Mouse (Mus musculus) midbrain, embryonic 13.5 days (tissue): Measurements from ENCODE around the gene Slc9a8. TPM values are rescaled to one million over a fixed set of nuclear protein-coding genes. Genes with fewer than 3 reads are reported as not detected.
"Not testable (repeated sequence)": the region's sequence is repeated elsewhere in the genome, so short reads cannot be mapped to it uniquely, and the experiment has no call there.

Experiments used
- ATAC-seq: fragments of 200-750 bp; cut with Nextera tagmentation; 2 replicates; pipeline ENCODE4 v1.8.0; 2017; ENCODE audit warnings: mild to moderate bottlenecking, moderate TSS enrichment, moderate library complexity
- H3K27ac ChIP-seq: fragments of 300-500 bp; sonication (generic); 2 replicates; pipeline ENCODE4 v1.5.1; 2015; ENCODE audit warnings: inconsistent platforms, mild to moderate bottlenecking, moderate library complexity
- H3K27me3 ChIP-seq: fragments of 300-500 bp; sonication (generic); 2 replicates; pipeline ENCODE4 v1.6.1; 2015; ENCODE audit warnings: mild to moderate bottlenecking, inconsistent platforms
- H3K36me3 ChIP-seq: fragments of 300-500 bp; sonication (generic); 2 replicates; pipeline ENCODE4 v1.6.1; 2015; ENCODE audit warnings: mild to moderate bottlenecking, inconsistent platforms
- H3K4me1 ChIP-seq: fragments of 300-500 bp; sonication (generic); replicated peaks from 2 replicates; pipeline ENCODE4 v1.6.1; 2015; ENCODE audit warnings: inconsistent platforms
- H3K4me2 ChIP-seq: fragments of 300-500 bp; sonication (generic); replicated peaks from 2 replicates; pipeline ENCODE4 v1.6.1; 2015; ENCODE audit warnings: moderate library complexity, mild to moderate bottlenecking, inconsistent platforms
- H3K4me3 ChIP-seq: fragments of 300-500 bp; sonication (generic); replicated peaks from 2 replicates; pipeline ENCODE4 v1.5.1; 2015; ENCODE audit warnings: mild to moderate bottlenecking, inconsistent platforms
- H3K9ac ChIP-seq: fragments of 300-500 bp; sonication (generic); replicated peaks from 2 replicates; pipeline ENCODE4 v1.6.1; 2015; ENCODE audit warnings: mild to moderate bottlenecking, inconsistent platforms
- H3K9me3 ChIP-seq: fragments of 300-500 bp; sonication (generic); 2 replicates; pipeline ENCODE4 v1.6.1; 2016; ENCODE audit warnings: mild to moderate bottlenecking, inconsistent platforms
- WGBS: fragments of 180-500 bp; shearing (Covaris S2); methylation state at CpG from one replicate; pipeline ENCODE4 v1.1.7; 2015; 5-methylcytosine and 5-hydroxymethylcytosine counted together
- polyA plus RNA-seq: library from polyadenylated mRNA; unstranded; fragments of >200 nt; fragmentation: Nextera tagmentation; extraction: Ambion mirVana; gene quantifications from 2 replicates; pipeline ENCODE4 v1.2.1, GENCODE M21; 2015

Gene Slc9a8
- polyA plus RNA-seq, 1 experiment from 2014 or later, result 23.0 TPM

DNA sequence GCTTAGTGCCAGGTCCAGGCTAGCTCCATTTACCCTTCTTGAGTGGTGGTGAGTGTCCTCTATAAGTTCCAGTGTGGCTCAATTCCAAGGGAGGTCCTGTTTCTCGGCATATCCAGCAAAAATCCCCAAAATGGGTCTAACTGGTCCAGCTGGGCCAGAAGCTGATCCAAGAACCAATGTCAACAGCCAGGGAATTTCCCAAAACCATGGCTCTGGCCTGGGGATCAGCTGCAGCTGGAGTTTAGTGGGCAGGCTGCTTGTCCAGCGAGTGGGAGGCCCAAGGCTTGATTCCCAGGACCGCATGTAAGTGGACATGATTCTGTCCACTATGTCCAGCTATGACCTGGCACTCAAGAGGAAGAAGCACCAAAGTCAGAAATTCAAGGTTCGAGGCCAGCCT, 35.1 kb upstream of the Slc9a8 start:
- Histone ChIP-seq H3K27ac (no peak overlapping the region), H3K9ac (no peak overlapping the region), H3K27me3 (no peaks in the 10 kb centered on the region), H3K36me3 (no peaks in the 10 kb centered on the region), H3K9me3 (no peaks in the 10 kb centered on the region), H3K4me1 (no peaks in the 10 kb centered on the region), H3K4me3 (no peak overlapping the region), H3K4me2 (no peak overlapping the region)
- no peak for ATAC-seq
- WGBS, result 82% methylated on average over 4 of the region's 4 CpGs

DNA sequence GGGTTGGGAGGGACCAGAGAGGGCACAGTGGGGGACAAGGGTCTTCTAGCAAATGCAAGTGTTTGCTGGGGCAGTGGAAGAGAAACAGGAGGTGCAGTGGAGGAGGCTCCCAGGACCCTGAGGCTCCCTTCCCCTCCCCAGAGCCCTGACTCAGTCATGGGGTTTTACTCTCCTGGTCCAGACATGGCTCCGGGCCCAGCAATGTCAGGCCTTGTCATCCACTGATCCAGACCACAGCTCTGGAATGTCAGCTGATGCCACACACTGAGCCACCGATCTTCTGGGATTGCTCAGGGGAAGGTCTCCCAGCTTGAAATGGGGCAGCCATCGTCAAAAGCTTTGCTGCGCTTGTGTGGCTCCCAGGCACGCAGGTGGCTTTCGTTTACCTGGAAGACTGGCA, 34.5 kb upstream of the Slc9a8 start:
- Histone ChIP-seq H3K27me3 (no peaks in the 10 kb centered on the region), H3K4me2 (no peak overlapping the region), H3K36me3 (no peaks in the 10 kb centered on the region), H3K9ac (no peak overlapping the region), H3K4me1 (no peaks in the 10 kb centered on the region), H3K4me3 (no peak overlapping the region), H3K27ac (no peak overlapping the region), H3K9me3 (no peaks in the 10 kb centered on the region)
- WGBS, result 84% methylated on average over 6 of the region's 6 CpGs
- no peak for ATAC-seq

DNA sequence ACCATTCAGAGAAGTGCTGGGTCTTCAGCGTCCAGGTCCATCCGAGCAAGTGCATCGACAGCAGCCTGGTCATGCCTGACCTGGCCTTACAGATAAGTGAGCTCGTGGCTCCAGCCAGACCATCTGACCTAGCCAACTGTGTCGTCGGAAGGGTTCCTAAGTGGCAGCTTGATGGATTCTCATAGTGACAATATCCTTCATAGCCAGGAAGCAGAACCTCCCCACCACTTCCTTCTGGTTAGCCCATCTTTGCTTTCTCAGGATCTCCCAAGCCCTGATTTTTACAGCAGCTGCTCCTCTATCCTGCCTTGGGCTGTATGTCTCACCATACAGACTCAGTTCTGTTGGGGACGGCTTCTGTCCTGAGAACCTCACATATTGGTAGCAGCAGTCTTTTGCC, 27.1 kb upstream of the Slc9a8 start:
- Histone ChIP-seq H3K4me2 (no peak overlapping the region), H3K36me3 (no peaks in the 10 kb centered on the region), H3K27me3 (no peaks in the 10 kb centered on the region), H3K4me1 (no peaks in the 10 kb centered on the region), H3K9me3 (no peaks in the 10 kb centered on the region), H3K27ac (no peak overlapping the region), H3K9ac (no peak overlapping the region), H3K4me3 (no peak overlapping the region)
- no peak for ATAC-seq
- WGBS, result 94% methylated on average over 7 of the region's 7 CpGs

DNA sequence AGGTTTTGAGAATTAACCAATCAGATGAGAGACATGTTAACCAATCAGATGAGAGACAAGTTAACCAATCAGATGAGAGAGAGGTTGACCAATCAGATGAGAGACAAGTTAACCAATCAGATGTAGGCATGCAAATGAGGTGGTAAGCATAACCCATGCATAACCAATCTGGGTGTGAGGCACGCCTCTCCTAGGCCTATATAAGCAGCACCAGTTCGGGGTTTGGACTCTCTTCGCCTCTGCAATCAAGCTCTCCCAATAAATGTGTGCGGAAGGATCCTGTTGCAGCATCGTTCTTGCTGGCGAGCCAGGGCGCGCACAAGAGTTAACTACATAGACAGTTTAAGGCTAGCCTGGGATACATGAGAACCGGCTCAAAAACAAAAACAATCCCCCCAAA, 25.1 kb upstream of the Slc9a8 start:
- not testable (repeated sequence) for H3K27ac ChIP-seq, H3K4me1 ChIP-seq, H3K27me3 ChIP-seq, H3K36me3 ChIP-seq, H3K9me3 ChIP-seq, H3K4me3 ChIP-seq, H3K4me2 ChIP-seq, ATAC-seq, H3K9ac ChIP-seq
- 96% methylated on average over 9 of the region's 9 CpGs for WGBS

DNA sequence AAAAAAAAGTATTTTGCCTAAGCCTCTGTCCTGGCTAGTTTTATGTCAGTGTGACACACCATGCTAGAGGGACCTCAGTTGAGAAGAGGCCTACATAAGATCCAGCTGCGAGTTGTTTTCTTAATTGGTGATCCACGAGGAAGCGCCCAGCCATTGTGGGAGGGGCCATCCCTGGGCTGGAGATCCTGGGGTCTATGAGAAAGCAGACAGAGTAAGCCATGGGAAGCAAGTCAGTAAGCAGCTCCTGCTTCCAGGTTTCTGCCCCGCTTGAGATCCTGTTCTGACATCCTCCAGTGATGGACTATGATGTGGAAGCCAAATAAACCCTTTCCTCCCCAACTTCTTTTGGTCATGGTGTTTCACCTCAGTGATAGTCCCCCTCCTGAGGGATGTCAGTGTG, 22.5 kb upstream of the Slc9a8 start:
- no peaks in the 10 kb centered on the region for H3K36me3 ChIP-seq
- no peak overlapping the region for H3K9ac ChIP-seq
- H3K4me1 ChIP-seq, result no peaks in the 10 kb centered on the region
- no peak for ATAC-seq
- WGBS, result 54% methylated on average over 4 of the region's 4 CpGs
- no peak overlapping the region for H3K4me2 ChIP-seq
- no peaks in the 10 kb centered on the region for H3K9me3 ChIP-seq
- no peak overlapping the region for H3K27ac ChIP-seq
- H3K27me3 ChIP-seq, result no peaks in the 10 kb centered on the region
- H3K4me3 ChIP-seq, result no peak overlapping the region

DNA sequence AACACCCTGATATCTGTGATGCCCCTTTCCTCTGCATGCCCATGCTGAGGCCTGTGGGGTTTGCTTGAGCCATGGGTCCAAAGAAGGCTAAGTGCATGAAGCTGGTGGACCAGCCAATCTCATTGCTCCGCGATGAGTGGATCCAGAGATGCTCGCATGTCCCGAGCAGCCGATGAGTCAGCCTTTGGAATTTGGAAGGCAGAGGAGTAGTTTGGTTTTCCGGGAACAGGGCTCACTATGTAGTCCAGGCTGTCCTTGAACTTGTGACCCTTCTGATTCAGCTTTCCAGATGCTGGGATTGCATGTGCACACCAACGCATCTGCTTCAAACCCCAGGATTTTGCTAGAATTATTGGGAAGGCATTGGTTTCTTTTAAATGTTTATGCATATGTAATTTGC, 21.9 kb upstream of the Slc9a8 start:
- Histone ChIP-seq H3K27me3 (no peaks in the 10 kb centered on the region), H3K4me2 (no peak overlapping the region), H3K9me3 (no peaks in the 10 kb centered on the region), H3K9ac (no peak overlapping the region), H3K4me1 (no peaks in the 10 kb centered on the region), H3K4me3 (no peak overlapping the region), H3K36me3 (no peaks in the 10 kb centered on the region), H3K27ac (no peak overlapping the region)
- 87% methylated on average over 7 of the region's 7 CpGs for WGBS
- ATAC-seq, result no peak

DNA sequence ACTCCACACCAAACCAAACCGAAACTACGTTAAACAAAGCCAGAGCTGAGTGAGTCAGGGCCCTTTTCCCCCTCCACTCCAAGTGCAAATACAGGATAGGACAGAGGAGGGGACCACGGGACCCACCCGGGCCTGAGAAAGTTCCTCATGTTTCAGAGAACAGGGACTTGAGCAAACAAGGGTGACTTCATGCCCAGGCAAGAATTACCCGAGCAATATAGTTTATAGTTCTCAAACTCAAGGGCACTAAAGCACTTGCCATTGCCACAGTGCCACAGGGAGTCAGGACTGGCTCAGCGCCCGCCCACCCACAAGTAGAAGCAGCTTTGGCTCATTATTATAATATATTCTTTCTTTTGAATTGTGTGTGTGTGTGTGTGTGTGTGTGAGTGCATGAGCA, 18.4 kb upstream of the Slc9a8 start:
- Histone ChIP-seq H3K4me3 (no peak overlapping the region), H3K4me1 (no peaks in the 10 kb centered on the region), H3K36me3 (no peaks in the 10 kb centered on the region), H3K27ac (no peak overlapping the region), H3K9ac (no peak overlapping the region), H3K9me3 (no peaks in the 10 kb centered on the region), H3K4me2 (no peak overlapping the region), H3K27me3 (no peaks in the 10 kb centered on the region)
- ATAC-seq, result no peak
- WGBS, result 79% methylated on average over 7 of the region's 7 CpGs

DNA sequence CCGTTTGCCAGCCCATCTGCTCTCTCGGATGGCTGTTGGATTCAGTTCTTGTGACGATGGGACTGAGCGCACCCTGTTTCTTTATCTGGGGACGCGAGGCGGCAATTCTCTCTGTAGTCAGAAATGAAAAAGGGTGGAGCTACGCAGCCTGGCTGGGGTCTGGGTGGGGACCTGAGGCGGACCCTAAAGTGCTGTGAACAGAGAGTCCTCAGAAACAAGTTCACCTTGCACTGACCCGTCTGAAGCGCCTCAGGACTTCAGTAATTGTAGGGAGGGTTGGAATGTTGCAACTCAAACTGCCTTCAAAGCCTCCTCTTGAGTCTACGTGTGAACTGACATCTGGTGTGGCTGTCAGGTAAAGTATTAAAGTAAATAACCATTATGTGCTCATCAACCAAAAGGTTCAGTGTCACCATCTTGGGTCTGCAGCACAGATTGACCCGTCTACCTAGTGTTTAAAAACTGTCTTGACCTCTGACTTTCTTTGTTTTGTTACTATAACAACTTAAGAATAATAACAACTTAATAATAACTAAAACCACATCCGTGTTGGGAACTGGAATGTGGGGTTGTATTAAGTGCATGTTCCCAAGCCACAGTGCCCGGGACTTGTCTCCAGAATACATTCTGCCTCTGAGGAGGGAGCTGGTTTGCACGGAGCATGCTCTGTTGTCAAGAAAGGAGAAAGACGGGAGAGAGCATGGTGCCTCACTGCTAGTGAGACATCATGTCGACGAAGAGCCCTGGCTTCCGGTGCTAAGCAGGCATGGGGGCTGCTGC, 16.2 kb upstream of the Slc9a8 start:
- Histone ChIP-seq H3K4me3 (no peak overlapping the region), H3K9me3 (no peaks in the 10 kb centered on the region), H3K27me3 (no peaks in the 10 kb centered on the region), H3K4me1 (no peaks in the 10 kb centered on the region), H3K27ac (no peak overlapping the region), H3K4me2 (no peak overlapping the region), H3K9ac (no peak overlapping the region), H3K36me3 (no peaks in the 10 kb centered on the region)
- 84% methylated on average over 20 of the region's 20 CpGs for WGBS
- ATAC-seq, result no peak

DNA sequence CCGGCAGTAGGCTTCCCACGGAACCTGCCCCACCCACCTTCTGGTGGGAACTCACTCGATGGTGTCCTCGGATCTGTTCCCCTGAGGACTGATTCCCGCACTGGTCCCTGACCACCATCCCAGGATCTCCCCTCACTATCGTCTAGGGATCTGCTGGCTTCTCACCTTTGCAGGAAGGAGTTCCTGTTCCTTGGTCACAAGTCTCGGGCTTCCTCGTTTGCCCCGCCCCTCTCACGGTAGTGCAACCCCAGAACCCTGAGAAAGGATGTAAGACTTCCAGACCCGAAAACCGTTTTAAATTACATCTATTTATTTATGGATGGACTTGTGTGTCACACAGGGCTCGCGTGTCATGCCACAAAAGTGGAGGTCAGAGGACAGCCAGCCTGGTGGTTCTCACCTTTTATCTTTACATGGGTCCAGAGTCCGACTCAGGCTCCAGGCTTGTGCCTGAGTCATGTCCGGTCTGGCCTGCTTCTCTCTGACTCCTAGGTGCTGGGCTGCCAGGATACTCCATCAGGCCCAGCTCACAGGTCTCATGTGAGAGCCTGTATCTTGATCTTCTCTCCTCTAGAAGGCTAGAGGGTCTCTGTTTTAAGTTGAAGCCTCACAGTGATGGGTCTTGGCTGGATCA, 14.1 kb upstream of the Slc9a8 start:
- 96% methylated on average over 16 of the region's 16 CpGs for WGBS
- H3K4me3 ChIP-seq, result no peak overlapping the region
- no peaks in the 10 kb centered on the region for H3K36me3 ChIP-seq
- H3K4me1 ChIP-seq, result no peaks in the 10 kb centered on the region
- H3K9me3 ChIP-seq, result no peaks in the 10 kb centered on the region
- H3K27ac ChIP-seq, result no peak overlapping the region
- no peaks in the 10 kb centered on the region for H3K27me3 ChIP-seq
- H3K9ac ChIP-seq, result no peak overlapping the region
- ATAC-seq, result no peak
- H3K4me2 ChIP-seq, result no peak overlapping the region

DNA sequence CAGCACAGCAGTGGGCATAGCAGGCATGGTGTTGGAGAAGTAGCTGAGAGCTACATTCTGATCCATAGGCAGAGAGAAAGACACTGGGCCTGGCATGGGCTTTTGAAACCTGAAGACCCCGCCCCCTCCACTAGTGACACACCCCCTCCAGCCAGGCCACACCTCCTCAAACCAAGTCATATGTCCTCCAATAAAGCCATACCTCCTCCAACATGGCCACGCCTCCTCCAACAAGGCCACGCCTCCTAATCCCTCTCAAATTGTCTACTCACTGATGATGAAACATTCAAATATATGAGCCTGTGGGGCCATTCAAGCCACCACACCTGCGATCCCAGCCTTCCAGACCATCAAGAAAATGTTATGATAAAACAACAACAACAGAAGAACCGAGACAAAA, 7.1 kb upstream of the Slc9a8 start:
- no peak overlapping the region for H3K4me2 ChIP-seq
- 95% methylated on average over 5 of the region's 5 CpGs for WGBS

DNA sequence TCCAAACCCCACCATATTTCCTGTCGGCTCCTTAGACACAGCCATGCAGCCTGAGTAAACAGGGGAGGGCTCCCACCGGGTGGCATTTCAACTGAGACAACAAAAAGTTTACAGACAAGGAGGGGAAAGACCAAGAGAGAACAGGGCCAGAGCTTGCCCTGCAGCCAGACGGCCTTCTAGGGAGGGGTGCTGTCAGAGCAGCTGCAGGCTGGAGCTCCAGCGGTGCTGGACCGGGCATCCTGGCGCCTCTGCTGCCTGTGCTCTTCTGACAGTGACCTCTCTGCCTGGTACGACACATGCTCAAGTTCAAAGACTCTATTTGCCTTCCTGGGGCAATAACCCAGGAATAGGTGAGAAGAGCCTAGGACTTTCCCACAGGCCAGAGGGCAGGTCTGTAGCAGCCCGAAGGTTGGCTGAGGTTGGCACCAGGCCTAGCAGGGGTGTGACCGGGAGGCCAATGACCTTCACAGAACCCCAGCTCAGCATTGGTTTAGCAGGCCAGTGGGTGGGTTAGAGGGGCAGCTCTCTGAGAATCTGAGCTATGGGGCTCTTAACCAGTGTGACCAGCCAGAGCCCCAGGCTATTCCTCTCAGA, 5.4 kb upstream of the Slc9a8 start:
- Histone ChIP-seq H3K27ac (no peak overlapping the region), H3K4me2 (no peak overlapping the region), H3K4me1 (peaks cover 10% of the 10 kb centered on the region), H3K4me3 (no peak overlapping the region), H3K27me3 (no peaks in the 10 kb centered on the region), H3K9me3 (no peaks in the 10 kb centered on the region), H3K36me3 (no peaks in the 10 kb centered on the region), H3K9ac (no peak overlapping the region)
- WGBS, result 79% methylated on average over 9 of the region's 9 CpGs
- no peak for ATAC-seq

More for the DNA sequence above, 7.1 kb upstream of the Slc9a8 start:
- no peak for ATAC-seq
- H3K27ac ChIP-seq, result no peak overlapping the region
- no peak overlapping the region for H3K4me3 ChIP-seq
- no peaks in the 10 kb centered on the region for H3K36me3 ChIP-seq
- H3K9ac ChIP-seq, result no peak overlapping the region
- no peaks in the 10 kb centered on the region for H3K4me1 ChIP-seq
- H3K9me3 ChIP-seq, result no peaks in the 10 kb centered on the region
- no peaks in the 10 kb centered on the region for H3K27me3 ChIP-seq

DNA sequence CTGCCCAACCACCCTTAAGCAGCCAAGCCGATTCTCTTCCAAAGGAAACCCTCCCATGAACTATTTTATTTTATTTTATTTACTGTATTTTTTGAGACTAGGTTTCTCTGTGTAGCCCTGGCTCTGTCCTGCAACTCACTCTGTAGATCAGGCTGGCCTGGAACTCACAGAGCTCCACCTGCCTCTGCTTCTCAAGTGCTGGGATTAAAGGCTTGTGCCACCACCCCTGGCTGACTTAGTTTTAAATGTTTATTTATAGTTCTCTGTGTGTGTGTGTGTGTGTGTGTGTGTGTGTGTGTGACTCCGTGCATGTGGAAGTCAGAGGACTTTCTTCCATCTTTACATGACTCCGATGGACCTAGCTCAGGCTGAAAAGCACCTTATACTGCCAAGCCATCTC, 4.5 kb upstream of the Slc9a8 start:
- Histone ChIP-seq H3K4me3 (no peak overlapping the region), H3K27ac (no peak overlapping the region), H3K36me3 (no peaks in the 10 kb centered on the region), H3K27me3 (no peaks in the 10 kb centered on the region), H3K9me3 (no peaks in the 10 kb centered on the region), H3K9ac (no peak overlapping the region), H3K4me1 (peaks cover 11% of the 10 kb centered on the region), H3K4me2 (no peak overlapping the region)
- no peak for ATAC-seq
- 90% methylated on average over 3 of the region's 3 CpGs for WGBS
